Mouse (Mus musculus): Measurements from ENCODE around the gene Pi4kb. TPM values are rescaled to one million over a fixed set of nuclear protein-coding genes. Genes with fewer than 3 reads are reported as not detected.

Gene Pi4kb
- polyA plus RNA-seq, 1 experiment from 2014 or later, result 26.9 TPM

- no peak overlapping the region for H3K4me2 ChIP-seq (replicated peaks)
- H3K4me1 ChIP-seq, result no peaks in the 10 kb centered on the region
- 42% methylated on average over 1 of the region's 1 CpGs for WGBS
- H3K27me3 ChIP-seq, result no peaks in the 10 kb centered on the region
- H3K9ac ChIP-seq, result no peak overlapping the region
- no peak for ATAC-seq (ENCODE audit: low FRiP score)
- no peak overlapping the region for H3K4me3 ChIP-seq
- no peaks in the 10 kb centered on the region for H3K9me3 ChIP-seq (replicated peaks)
- H3K36me3 ChIP-seq, result peaks cover 10% of the 10 kb centered on the region; the same call in 1 of the 2 replicates
- H3K27ac ChIP-seq, result no peak overlapping the region
Observed at GRCm38 (mm10) chr3:95052959-95053358, 78.4 kb downstream of the Pi4kb start.

GRCm38 (mm10) chr3:95053701-95054100, 79.2 kb downstream of the Pi4kb start:
- no peak for ATAC-seq (ENCODE audit: low FRiP score)
- Histone ChIP-seq H3K4me2 (replicated peaks) (no peak overlapping the region), H3K4me1 (no peaks in the 10 kb centered on the region), H3K36me3 (peaks cover 16% of the 10 kb centered on the region), H3K9ac (no peak overlapping the region), H3K9me3 (replicated peaks) (no peaks in the 10 kb centered on the region), H3K4me3 (no peak overlapping the region), H3K27me3 (no peaks in the 10 kb centered on the region), H3K27ac (no peak overlapping the region)
- WGBS, result 43% methylated on average over 3 of the region's 3 CpGs

- no peak overlapping the region for H3K9ac ChIP-seq
- H3K4me1 ChIP-seq, result no peaks in the 10 kb centered on the region
- H3K4me3 ChIP-seq, result no peak overlapping the region
- WGBS, result 59% methylated on average over 10 of the region's 10 CpGs
- H3K4me2 ChIP-seq (replicated peaks), result no peak overlapping the region
- no peak overlapping the region for H3K27ac ChIP-seq
- no peak for ATAC-seq (ENCODE audit: low FRiP score)
- no peaks in the 10 kb centered on the region for H3K9me3 ChIP-seq (replicated peaks)
- H3K36me3 ChIP-seq, result peaks cover 25% of the 10 kb centered on the region
- no peaks in the 10 kb centered on the region for H3K27me3 ChIP-seq
Observed at GRCm38 (mm10) chr3:95054481-95055260, 80.1 kb downstream of the Pi4kb start.

GRCm38 (mm10) chr3:95056275-95056674, 81.7 kb downstream of the Pi4kb start:
- Histone ChIP-seq H3K27ac (no peak overlapping the region), H3K9me3 (replicated peaks) (no peaks in the 10 kb centered on the region), H3K9ac (no peak overlapping the region), H3K4me1 (no peaks in the 10 kb centered on the region), H3K4me3 (no peak overlapping the region), H3K27me3 (no peaks in the 10 kb centered on the region), H3K4me2 (replicated peaks) (no peak overlapping the region), H3K36me3 (peaks cover 41% of the 10 kb centered on the region)
- ATAC-seq (ENCODE audit: low FRiP score), result no peak
- 96% methylated on average over 7 of the region's 7 CpGs for WGBS

Small RNA genes within 50 kb of the gene (microRNA-seq; reads per million reads assigned to microRNA genes)
- gene Mir7013, result 0.81 reads per million

Other genes starting within 250 kb of the Pi4kb start
- gene Cgn, start 188.2 kb upstream of the Pi4kb start, polyA plus RNA-seq (2016; fragmentation: Nextera tagmentation; extraction: Ambion mirVana), result 4.2 and 5.3 TPM in 2 replicates
- 23.0 and 24.1 TPM in 2 replicates for gene Pogz, start 137.2 kb upstream of the Pi4kb start, polyA plus RNA-seq (2016; fragmentation: Nextera tagmentation; extraction: Ambion mirVana)
- gene Psmb4, start 87.8 kb upstream of the Pi4kb start, polyA plus RNA-seq (2016; fragmentation: Nextera tagmentation; extraction: Ambion mirVana), result 278 and 312 TPM in 2 replicates
- 11.7 and 12.2 TPM in 2 replicates for gene Selenbp1, start 41.7 kb upstream of the Pi4kb start, polyA plus RNA-seq (2016; fragmentation: Nextera tagmentation; extraction: Ambion mirVana)
- gene Rfx5, start 20.7 kb upstream of the Pi4kb start, polyA plus RNA-seq (2016; fragmentation: Nextera tagmentation; extraction: Ambion mirVana), result 9.1 and 9.2 TPM in 2 replicates
- gene Zfp687, start 40.7 kb downstream of the Pi4kb start, polyA plus RNA-seq (2016; fragmentation: Nextera tagmentation; extraction: Ambion mirVana), result 31.8 and 32.8 TPM in 2 replicates
- 263 and 276 TPM in 2 replicates for gene Psmd4, start 67.9 kb downstream of the Pi4kb start, polyA plus RNA-seq (2016; fragmentation: Nextera tagmentation; extraction: Ambion mirVana)
- 20.4 and 21.5 TPM in 2 replicates for gene Pip5k1a, start 132.2 kb downstream of the Pi4kb start, polyA plus RNA-seq (2016; fragmentation: Nextera tagmentation; extraction: Ambion mirVana)
- gene Vps72, start 136.3 kb downstream of the Pi4kb start, polyA plus RNA-seq (2016; fragmentation: Nextera tagmentation; extraction: Ambion mirVana), result 218 and 219 TPM in 2 replicates
- 0.81 and 0.99 TPM in 2 replicates for gene Tmod4, start 149.7 kb downstream of the Pi4kb start, polyA plus RNA-seq (2016; fragmentation: Nextera tagmentation; extraction: Ambion mirVana)
- gene Scnm1, start 159.3 kb downstream of the Pi4kb start, polyA plus RNA-seq (2016; fragmentation: Nextera tagmentation; extraction: Ambion mirVana), result 89.4 and 94.1 TPM in 2 replicates
- 22.6 and 23.9 TPM in 2 replicates for gene Lysmd1, start 159.4 kb downstream of the Pi4kb start, polyA plus RNA-seq (2016; fragmentation: Nextera tagmentation; extraction: Ambion mirVana)
- 2.1 and 2.6 TPM in 2 replicates for gene Tnfaip8l2, start 167.6 kb downstream of the Pi4kb start, polyA plus RNA-seq (2016; fragmentation: Nextera tagmentation; extraction: Ambion mirVana)
- gene Sema6c, start 185.7 kb downstream of the Pi4kb start, polyA plus RNA-seq (2016; fragmentation: Nextera tagmentation; extraction: Ambion mirVana), result 59.5 and 68.7 TPM in 2 replicates
- 10.1 and 10.8 TPM in 2 replicates for gene Gabpb2, start 243.2 kb downstream of the Pi4kb start, polyA plus RNA-seq (2016; fragmentation: Nextera tagmentation; extraction: Ambion mirVana)